Mouse (Mus musculus) olfactory bulb, adult 2 months (tissue): ENCODE results near the gene Vars.

Source experiments
- CTCF ChIP-seq: fragments of 200-500 bp; IDR thresholded peaks from 2 replicates; pipeline ENCODE4 v1.5.1; 2012; ENCODE audit warnings: low read depth, mild to moderate bottlenecking, low read length, moderate library complexity; ENCODE audit not compliant: insufficient read depth
- POLR2A ChIP-seq: fragments of 200-500 bp; IDR thresholded peaks from 2 replicates; pipeline ENCODE4 v1.6.1; 2012; ENCODE audit warnings: mild to moderate bottlenecking, low read depth, low read length, moderate library complexity; ENCODE audit not compliant: insufficient read depth

DNA sequence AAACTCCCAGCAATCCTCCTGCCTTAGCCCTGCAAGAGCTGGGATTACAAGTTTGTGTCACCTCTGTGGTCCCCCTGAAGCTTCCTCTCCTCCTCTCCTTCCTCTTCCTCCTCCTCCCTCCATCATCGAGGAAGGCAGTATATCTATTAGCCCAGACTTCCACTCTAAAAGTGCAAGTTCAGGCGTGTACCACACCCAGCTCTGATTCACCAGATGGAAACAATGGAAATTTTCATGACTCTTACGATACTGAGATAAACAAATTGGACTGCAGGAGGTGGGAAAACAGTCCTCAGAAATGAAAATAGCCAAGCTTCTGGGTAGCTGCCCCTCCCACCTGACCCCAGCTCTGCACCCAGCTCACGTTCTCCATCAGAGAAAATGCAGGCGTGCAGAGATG lies 35.2 kb upstream of the Vars start:
- TF ChIP-seq CTCF (no peak), POLR2A (no peak)
